Mouse (Mus musculus): Measurements from ENCODE around the gene Gabpb2. TPM values are rescaled to one million over a fixed set of nuclear protein-coding genes. Genes with fewer than 3 reads are reported as not detected.

The Gabpb2 gene
- total RNA-seq, 2 experiments from 2014 or later: 11.2 to 13.9 TPM

GRCm38 (mm10) chr3:95194721-95195135 is 23.0 kb downstream of the Gabpb2 start:
- no peak for DNase-seq

GRCm38 (mm10) chr3:95186888-95187287 is 30.8 kb downstream of the Gabpb2 start:
- no peak for DNase-seq

- DNase-seq: no peak
Observed at GRCm38 (mm10) chr3:95186100-95186499, 31.6 kb downstream of the Gabpb2 start.

- no peak for DNase-seq
Observed at GRCm38 (mm10) chr3:95184796-95185577, 32.7 kb downstream of the Gabpb2 start.

GRCm38 (mm10) chr3:95181841-95182240 is 35.9 kb downstream of the Gabpb2 start:
- no peak for DNase-seq

- no peak for DNase-seq
Observed at GRCm38 (mm10) chr3:95179890-95180289, 37.8 kb downstream of the Gabpb2 start.

- DNase-seq: no peak
Observed at GRCm38 (mm10) chr3:95178948-95179347, 38.8 kb downstream of the Gabpb2 start.

- no peak for DNase-seq
Observed at GRCm38 (mm10) chr3:95177583-95177982, 40.1 kb downstream of the Gabpb2 start.

GRCm38 (mm10) chr3:95176500-95176899 is 41.2 kb downstream of the Gabpb2 start:
- no peak for DNase-seq

- DNase-seq: peak; percentile 87 to 95
Observed at GRCm38 (mm10) chr3:95174011-95174592, 43.6 kb downstream of the Gabpb2 start.

GRCm38 (mm10) chr3:95173256-95173949 is 44.3 kb downstream of the Gabpb2 start:
- peak; percentile 24 to 54 for DNase-seq

GRCm38 (mm10) chr3:95172526-95173255 is 45.0 kb downstream of the Gabpb2 start:
- no peak for DNase-seq

GRCm38 (mm10) chr3:95171105-95171504 is 46.6 kb downstream of the Gabpb2 start:
- DNase-seq: no peak

- no peak for DNase-seq
Observed at GRCm38 (mm10) chr3:95169996-95170395, 47.7 kb downstream of the Gabpb2 start.

- DNase-seq: no peak
Observed at GRCm38 (mm10) chr3:95164840-95165239, 52.9 kb downstream of the Gabpb2 start.

- DNase-seq: no peak
Observed at GRCm38 (mm10) chr3:95164256-95164550, 53.5 kb downstream of the Gabpb2 start.

- peak in 1 of 2 experiments; percentile 9 for DNase-seq
Observed at GRCm38 (mm10) chr3:95163419-95164255, 54.1 kb downstream of the Gabpb2 start.

GRCm38 (mm10) chr3:95162345-95162628 is 55.4 kb downstream of the Gabpb2 start:
- DNase-seq: no peak

GRCm38 (mm10) chr3:95161618-95162344 is 55.9 kb downstream of the Gabpb2 start:
- DNase-seq: no peak

- peak in 1 of 2 experiments; percentile 30 for DNase-seq
Observed at GRCm38 (mm10) chr3:95161041-95161551, 56.6 kb downstream of the Gabpb2 start.

Measured in heart, adult 18-20 months (tissue).